Mouse (Mus musculus) c-Kit-positive CD71-positive TER-119-positive erythroid progenitor cells, embryonic 14.5 days (primary cell): ENCODE results near the gene Dpp6.

Experiments
- DNase-seq: peaks from one replicate; pipeline ENCODE4 v3.0.0-alpha.2; 2013; ENCODE audit warnings: low spot score

Dpp6 gene

GRCm38 (mm10) chr5:27767948-27768347 is 950.9 kb downstream of the Dpp6 start:
- no peak for DNase-seq
